Mouse (Mus musculus) stomach, embryonic 16.5 days (tissue): Measurements from ENCODE around the gene Zzz3. TPM values are rescaled to one million over a fixed set of nuclear protein-coding genes. Genes with fewer than 3 reads are reported as not detected.
A peak's percentile ranks its signal among the peaks of the same experiment; 100 is the strongest.

Experiments used
- ATAC-seq: fragments of 200-750 bp; cut with Nextera tagmentation; 2 replicates; pipeline ENCODE4 v1.8.0; 2017; ENCODE audit warnings: moderate number of reproducible peaks, moderate TSS enrichment; ENCODE audit not compliant: insufficient read depth, low FRiP score
- H3K27ac ChIP-seq: fragments of 300-500 bp; sonication (generic); 2 replicates; pipeline ENCODE4 v1.5.1; 2014; ENCODE audit warnings: low read length
- H3K27me3 ChIP-seq: fragments of 300-500 bp; sonication (generic); 2 replicates; pipeline ENCODE4 v1.6.1; 2014; ENCODE audit warnings: low read length, control low read depth, mixed read lengths; ENCODE audit not compliant: control insufficient read depth, insufficient read depth
- H3K36me3 ChIP-seq: fragments of 300-500 bp; sonication (generic); 2 replicates; pipeline ENCODE4 v1.6.1; 2014; ENCODE audit warnings: low read length; ENCODE audit not compliant: control insufficient read depth, insufficient read depth
- H3K4me1 ChIP-seq: fragments of 300-500 bp; sonication (generic); 2 replicates; pipeline ENCODE4 v1.6.1; 2014; ENCODE audit warnings: low read length, control low read depth, mixed read lengths; ENCODE audit not compliant: control insufficient read depth, insufficient read depth
- H3K4me2 ChIP-seq: fragments of 300-500 bp; sonication (generic); 2 replicates; pipeline ENCODE4 v1.6.1; 2014; ENCODE audit warnings: low read depth, low read length, mixed read lengths
- H3K4me3 ChIP-seq: fragments of 300-500 bp; sonication (generic); replicated peaks from 2 replicates; pipeline ENCODE4 v1.5.1; 2014; ENCODE audit warnings: mild to moderate bottlenecking, low read length
- H3K9ac ChIP-seq: fragments of 300-500 bp; sonication (generic); 2 replicates; pipeline ENCODE4 v1.6.1; 2014; ENCODE audit warnings: low read length
- H3K9me3 ChIP-seq: fragments of 300-500 bp; sonication (generic); replicated peaks from 2 replicates; pipeline ENCODE4 v1.6.1; 2016; ENCODE audit warnings: low read length, control low read depth; ENCODE audit not compliant: control insufficient read depth
- WGBS: fragments of 180-500 bp; shearing (Covaris S2); extraction: QIAGEN DNeasy Blood & Tissue Kit; methylation state at CpG from one replicate; pipeline ENCODE4 v1.1.7; 2014; 5-methylcytosine and 5-hydroxymethylcytosine counted together
- polyA plus RNA-seq: library from polyadenylated mRNA; unstranded; fragments of >200 nt; fragmentation: Nextera tagmentation; extraction: Ambion mirVana; gene quantifications from 2 replicates; pipeline ENCODE4 v1.2.1, GENCODE M21; 2015

Zzz3 gene
- polyA plus RNA-seq, 1 experiment from 2014 or later = 37.9 TPM

- H3K36me3 ChIP-seq = no peaks in the 10 kb centered on the region
- 70% methylated on average over 10 of the region's 10 CpGs for WGBS
- H3K4me2 ChIP-seq = no peak overlapping the region
- no peak overlapping the region for H3K4me3 ChIP-seq
- ATAC-seq = no peak
- no peaks in the 10 kb centered on the region for H3K9me3 ChIP-seq
- peaks cover 30% of the 10 kb centered on the region for H3K4me1 ChIP-seq
- no peaks in the 10 kb centered on the region for H3K27me3 ChIP-seq
- H3K27ac ChIP-seq = no peak overlapping the region
- no peak overlapping the region for H3K9ac ChIP-seq
These were observed 41.7 kb upstream of the Zzz3 start for GRCm38 (mm10) chr3:152353434-152354177.

GRCm38 (mm10) chr3:152355361-152355760, 39.9 kb upstream of the Zzz3 start:
- Histone ChIP-seq H3K9ac (no peak overlapping the region), H3K27ac (no peak overlapping the region), H3K27me3 (no peaks in the 10 kb centered on the region), H3K4me2 (no peak overlapping the region), H3K4me3 (no peak overlapping the region), H3K9me3 (no peaks in the 10 kb centered on the region), H3K36me3 (no peaks in the 10 kb centered on the region; the same call in 1 of the 2 replicates), H3K4me1 (peaks cover 23% of the 10 kb centered on the region; the same call in 1 of the 2 replicates)
- 20% methylated on average over 5 of the region's 5 CpGs for WGBS
- peak; percentile 59; the same call in 1 of the 2 replicates for ATAC-seq

- 90% methylated on average over 9 of the region's 9 CpGs for WGBS
These were observed 38.5 kb upstream of the Zzz3 start for GRCm38 (mm10) chr3:152356751-152357150.

GRCm38 (mm10) chr3:152359151-152359550, 36.1 kb upstream of the Zzz3 start:
- Histone ChIP-seq H3K4me1 (peaks cover 6% of the 10 kb centered on the region; the same call in 1 of the 2 replicates), H3K9ac (no peak overlapping the region), H3K27ac (no peak overlapping the region), H3K4me2 (no peak overlapping the region), H3K27me3 (no peaks in the 10 kb centered on the region), H3K9me3 (no peaks in the 10 kb centered on the region), H3K36me3 (peaks cover 17% of the 10 kb centered on the region), H3K4me3 (no peak overlapping the region)
- 79% methylated on average over 7 of the region's 7 CpGs for WGBS
- no peak for ATAC-seq

More at GRCm38 (mm10) chr3:152356751-152357150, 38.5 kb upstream of the Zzz3 start:
- Histone ChIP-seq H3K9ac (no peak overlapping the region), H3K9me3 (no peaks in the 10 kb centered on the region), H3K4me3 (no peak overlapping the region), H3K27ac (no peak overlapping the region), H3K36me3 (peaks cover 8% of the 10 kb centered on the region), H3K27me3 (no peaks in the 10 kb centered on the region), H3K4me2 (no peak overlapping the region), H3K4me1 (peaks cover 19% of the 10 kb centered on the region; the same call in 1 of the 2 replicates)
- ATAC-seq = no peak

GRCm38 (mm10) chr3:152364181-152364580, 31.1 kb upstream of the Zzz3 start:
- no peak overlapping the region for H3K27ac ChIP-seq
- no peak overlapping the region for H3K4me3 ChIP-seq
- no peak overlapping the region for H3K4me2 ChIP-seq
- no peak overlapping the region for H3K9ac ChIP-seq
- no peak for ATAC-seq
- no peaks in the 10 kb centered on the region for H3K4me1 ChIP-seq
- peaks cover 30% of the 10 kb centered on the region for H3K36me3 ChIP-seq
- WGBS = 87% methylated on average over 2 of the region's 2 CpGs
- no peaks in the 10 kb centered on the region for H3K9me3 ChIP-seq
- H3K27me3 ChIP-seq = no peaks in the 10 kb centered on the region

GRCm38 (mm10) chr3:152376063-152376462, 19.2 kb upstream of the Zzz3 start:
- WGBS = 82% methylated on average over 4 of the region's 4 CpGs
- H3K36me3 ChIP-seq = peaks cover 23% of the 10 kb centered on the region
- no peak overlapping the region for H3K27ac ChIP-seq
- no peak for ATAC-seq
- H3K4me2 ChIP-seq = no peak overlapping the region
- no peak overlapping the region for H3K9ac ChIP-seq
- no peaks in the 10 kb centered on the region for H3K27me3 ChIP-seq
- no peaks in the 10 kb centered on the region for H3K9me3 ChIP-seq
- no peak overlapping the region for H3K4me3 ChIP-seq
- H3K4me1 ChIP-seq = no peaks in the 10 kb centered on the region; the same call in 1 of the 2 replicates

- no peaks in the 10 kb centered on the region for H3K27me3 ChIP-seq
- peaks cover 12% of the 10 kb centered on the region; the same call in 1 of the 2 replicates for H3K36me3 ChIP-seq
- WGBS = 61% methylated on average over 11 of the region's 11 CpGs
- no peaks in the 10 kb centered on the region for H3K4me1 ChIP-seq
- H3K9me3 ChIP-seq = no peaks in the 10 kb centered on the region
- no peak for ATAC-seq
- no peak overlapping the region for H3K4me2 ChIP-seq
- H3K27ac ChIP-seq = no peak overlapping the region
- no peak overlapping the region for H3K4me3 ChIP-seq
- no peak overlapping the region for H3K9ac ChIP-seq
These were observed 11.2 kb upstream of the Zzz3 start for GRCm38 (mm10) chr3:152384106-152384505.

- Histone ChIP-seq H3K4me3 (peak overlapping the region; percentile 87), H3K9me3 (no peaks in the 10 kb centered on the region), H3K27me3 (no peaks in the 10 kb centered on the region), H3K9ac (peak overlapping the region; percentile 96), H3K4me2 (peak overlapping the region; percentile 68), H3K27ac (peak overlapping the region; percentile 99), H3K4me1 (peaks cover 24% of the 10 kb centered on the region), H3K36me3 (no peaks in the 10 kb centered on the region)
- peak; percentile 90 for ATAC-seq
- under 1% methylated on average over 70 of the region's 102 CpGs for WGBS
These were observed 1.2 kb downstream of the Zzz3 start for GRCm38 (mm10) chr3:152396278-152396987.

- H3K4me2 ChIP-seq = peak overlapping the region; percentile 68
- no peak for ATAC-seq
- H3K4me3 ChIP-seq = peak overlapping the region; percentile 87
- H3K9ac ChIP-seq = peak overlapping the region; percentile 96
- H3K4me1 ChIP-seq = peaks cover 29% of the 10 kb centered on the region
- no peaks in the 10 kb centered on the region for H3K27me3 ChIP-seq
- WGBS = under 1% methylated on average over 10 of the region's 10 CpGs
- no peaks in the 10 kb centered on the region for H3K9me3 ChIP-seq
- H3K36me3 ChIP-seq = no peaks in the 10 kb centered on the region
- peak overlapping the region; percentile 99 for H3K27ac ChIP-seq
These were observed 1.7 kb downstream of the Zzz3 start for GRCm38 (mm10) chr3:152396988-152397314.
